Mouse (Mus musculus) bone marrow macrophage, adult 2 months (primary cell): ENCODE data around the gene Usp54.

ENCODE experiments used
- CTCF ChIP-seq: IDR thresholded peaks from 2 replicates; pipeline ENCODE4 v1.5.1; 2012; ENCODE audit warnings: low read depth, mild to moderate bottlenecking, low read length, moderate library complexity
- POLR2A ChIP-seq: IDR thresholded peaks from 2 replicates; pipeline ENCODE4 v1.6.1; 2012; ENCODE audit warnings: mild to moderate bottlenecking, low read depth, low read length, borderline replicate concordance

DNA sequence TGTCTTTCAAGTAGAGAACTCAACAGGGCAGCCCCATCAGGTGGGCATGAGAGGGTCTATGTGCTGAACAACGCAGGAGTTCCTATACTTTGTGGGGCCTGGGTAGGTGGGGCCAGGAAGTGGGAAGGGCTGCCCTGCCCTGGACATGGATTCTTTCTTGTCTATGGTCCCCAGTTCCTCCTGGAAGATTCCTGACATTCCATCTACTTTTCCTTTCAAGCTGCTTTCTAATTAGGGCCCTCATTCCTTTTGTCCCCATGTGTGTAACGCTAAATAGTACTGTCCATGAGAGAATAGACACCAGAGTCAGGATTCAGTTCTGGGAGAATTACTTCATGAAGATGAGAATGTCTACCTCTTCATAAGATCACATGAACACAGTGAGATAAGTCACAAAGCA, 22.7 kb upstream of the Usp54 start:
- TF ChIP-seq CTCF = no peak
- no peak for TF ChIP-seq POLR2A
